Mouse (Mus musculus): ENCODE measurements at regions not wholly inside any gene's neighbourhood (a gene's known extent, or its start where the extent isn't known, plus 50 kb on each side); places are given as distances from the start of the nearest gene placed in this dataset.
A peak's percentile ranks its signal among the peaks of the same experiment; 100 is the strongest.

DNA sequence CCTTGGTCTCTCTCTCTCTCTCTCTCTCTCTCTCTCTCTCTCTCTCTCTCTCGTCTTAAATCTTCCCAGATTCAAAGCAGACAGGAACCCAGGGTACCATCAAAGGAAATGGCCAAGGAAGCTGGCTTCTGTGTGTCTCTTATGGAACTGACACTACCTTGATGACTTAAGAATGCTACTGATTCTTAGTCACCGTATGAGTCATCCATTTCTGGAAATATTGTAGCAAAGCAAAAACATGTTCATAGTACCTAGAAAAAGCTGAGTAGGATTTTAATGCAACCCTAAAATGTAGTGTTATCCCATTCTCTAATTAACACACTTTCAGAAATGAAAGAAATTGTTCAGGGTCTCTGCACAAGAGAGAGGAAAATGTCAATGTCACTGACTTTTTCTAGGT is 396.0 kb upstream of the Ddi1 start:
- Histone ChIP-seq H3K4me1 (ENCODE audit: control insufficient read depth in 1 of 2, insufficient read depth in 2 of 2, low read length in 2 of 2) (no peaks in the 10 kb centered on the region), H3K9me3 (replicated peaks; ENCODE audit: insufficient read depth, low read length) (no peaks in the 10 kb centered on the region), H3K27ac (ENCODE audit: control insufficient read depth, low read depth, low read length) (no peak overlapping the region), H3K36me3 (ENCODE audit: control insufficient read depth in 1 of 2, insufficient read depth in 2 of 2, low read length in 2 of 2) (no peaks in the 10 kb centered on the region), H3K9ac (ENCODE audit: control insufficient read depth, low read depth, low read length, poor library complexity, severe bottlenecking) (no peak overlapping the region), H3K27me3 (ENCODE audit: control insufficient read depth in 1 of 2, insufficient read depth in 2 of 2, low read length in 2 of 2) (no peaks in the 10 kb centered on the region), H3K4me3 (ENCODE audit: control insufficient read depth in 1 of 2, insufficient read depth in 1 of 2, low read depth in 2 of 2, low read length in 2 of 2) (no peak overlapping the region), H3K79me2 (ENCODE audit: control insufficient read depth, insufficient read depth, low read length, poor library complexity) (no peaks in the 10 kb centered on the region)
- no peak for TF ChIP-seq CTCF (IDR thresholded peaks at IDR 0.05 in 2 of 3, conservative IDR thresholded peaks at IDR 0.05 in 1 of 3; ENCODE audit: control insufficient read depth in 1 of 3, insufficient read depth in 1 of 3, low read depth in 2 of 3, low read length in 3 of 3, poor library complexity in 1 of 3, severe bottlenecking in 1 of 3)
- no peak for TF ChIP-seq MYB (IDR thresholded peaks at IDR 0.05; ENCODE audit: low read depth, low read length)
- TF ChIP-seq MAZ (IDR thresholded peaks at IDR 0.05; ENCODE audit: low read depth, low read length): no peak
- no peak for TF ChIP-seq UBTF (IDR thresholded peaks at IDR 0.05; ENCODE audit: borderline replicate concordance, insufficient read depth, low read depth, low read length)
- TF ChIP-seq USF2 (IDR thresholded peaks at IDR 0.05; ENCODE audit: borderline replicate concordance in 1 of 2, insufficient read depth in 1 of 2, low read depth in 1 of 2, low read length in 2 of 2): no peak
- TF ChIP-seq TBP (IDR thresholded peaks at IDR 0.05; ENCODE audit: low read depth, low read length): no peak
- no peak for TF ChIP-seq SMC3 (IDR thresholded peaks at IDR 0.05; ENCODE audit: low read depth, low read length)
- no peak for TF ChIP-seq MEF2A (IDR thresholded peaks at IDR 0.05; ENCODE audit: extremely low read depth, insufficient replicate concordance, low read depth, low read length, poor library complexity, severe bottlenecking)
- no peak for TF ChIP-seq E2F4 (IDR thresholded peaks at IDR 0.05; ENCODE audit: borderline replicate concordance, low read depth, low read length)
- TF ChIP-seq MAX (IDR thresholded peaks at IDR 0.05; ENCODE audit: low read length): no peak
- TF ChIP-seq ELF1 (IDR thresholded peaks at IDR 0.05; ENCODE audit: low read depth, low read length): no peak
- no peak for TF ChIP-seq ZC3H11A (IDR thresholded peaks at IDR 0.05; ENCODE audit: low read depth, low read length)
- no peak for TF ChIP-seq ZKSCAN1 (IDR thresholded peaks at IDR 0.05; ENCODE audit: low read depth, low read length)
- no peak for TF ChIP-seq JUND (IDR thresholded peaks at IDR 0.05; ENCODE audit: low read depth, low read length)
- DNase-seq (ENCODE audit: low read depth, low spot score): no peak

DNA sequence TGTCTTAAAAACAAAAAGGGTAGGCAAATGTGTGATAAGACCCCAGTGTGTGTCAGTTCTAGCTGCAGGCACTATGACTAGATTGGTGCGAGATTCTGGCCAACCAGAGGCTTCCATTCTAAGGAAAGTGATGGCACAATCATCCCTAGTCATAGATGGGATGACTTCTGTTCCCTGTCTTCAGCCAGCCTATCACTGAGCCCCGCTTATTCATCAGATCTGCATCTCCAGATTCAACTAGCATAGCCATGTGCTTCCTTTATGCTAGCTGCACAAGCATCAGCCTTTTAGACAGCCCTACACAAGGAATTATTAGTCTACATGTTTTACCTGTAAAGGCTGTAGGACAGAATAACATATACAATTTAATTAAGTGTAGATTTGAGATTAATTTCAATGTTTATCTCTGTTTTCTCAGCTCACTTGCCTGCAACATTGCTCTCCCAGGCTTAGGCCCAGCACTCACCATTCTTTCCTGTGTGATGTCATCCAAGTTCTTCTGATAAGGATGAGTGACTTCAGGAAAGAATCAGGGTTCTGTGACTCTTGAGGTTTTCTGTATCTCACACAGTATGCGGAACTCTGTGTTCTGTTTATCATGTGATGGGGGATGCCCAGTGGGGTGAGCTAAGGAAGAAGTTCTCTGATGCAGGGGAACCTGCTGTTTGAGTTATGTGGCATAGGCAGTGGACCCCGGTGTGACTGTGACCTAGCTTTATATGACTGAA is 382.8 kb upstream of the Ddi1 start:
- no peaks in the 10 kb centered on the region for H3K79me2 ChIP-seq (ENCODE audit: control insufficient read depth, insufficient read depth, low read length, poor library complexity)
- DNase-seq (ENCODE audit: low read depth, low spot score): peak; percentile 10
- H3K36me3 ChIP-seq (ENCODE audit: control insufficient read depth in 1 of 2, insufficient read depth in 2 of 2, low read length in 2 of 2): no peaks in the 10 kb centered on the region
- H3K4me3 ChIP-seq (ENCODE audit: control insufficient read depth in 1 of 2, insufficient read depth in 1 of 2, low read depth in 2 of 2, low read length in 2 of 2): no peak overlapping the region
- no peak overlapping the region for H3K27ac ChIP-seq (ENCODE audit: control insufficient read depth, low read depth, low read length)
- no peaks in the 10 kb centered on the region for H3K4me1 ChIP-seq (ENCODE audit: control insufficient read depth in 1 of 2, insufficient read depth in 2 of 2, low read length in 2 of 2)
- H3K27me3 ChIP-seq (ENCODE audit: control insufficient read depth in 1 of 2, insufficient read depth in 2 of 2, low read length in 2 of 2): no peaks in the 10 kb centered on the region
- no peaks in the 10 kb centered on the region for H3K9me3 ChIP-seq (replicated peaks; ENCODE audit: insufficient read depth, low read length)
- no peak overlapping the region for H3K9ac ChIP-seq (ENCODE audit: control insufficient read depth, low read depth, low read length, poor library complexity, severe bottlenecking)
- TF ChIP-seq ZC3H11A (IDR thresholded peaks at IDR 0.05; ENCODE audit: low read depth, low read length) (no peak), RAD21 (IDR thresholded peaks at IDR 0.05; ENCODE audit: low read depth, low read length) (no peak), EP300 (IDR thresholded peaks at IDR 0.05; ENCODE audit: low read depth in 1 of 2, low read length in 2 of 2) (0 out of 4 replicates have a peak, but pooled peaks of 1 of the 2 experiments have one; percentile 15), NELFE (IDR thresholded peaks at IDR 0.05; ENCODE audit: low read depth, low read length) (no peak), KAT2A (conservative IDR thresholded peaks at IDR 0.05; ENCODE audit: low read depth, low read length) (no peak), BHLHE40 (IDR thresholded peaks at IDR 0.05; ENCODE audit: borderline replicate concordance, low read depth, low read length) (no peak), HCFC1 (IDR thresholded peaks at IDR 0.05; ENCODE audit: low read depth, low read length) (no peak), CHD2 (IDR thresholded peaks at IDR 0.05; ENCODE audit: low read length) (no peak), ZMIZ1 (IDR thresholded peaks at IDR 0.05; ENCODE audit: low read depth, low read length) (no peak), MXI1 (IDR thresholded peaks at IDR 0.05; ENCODE audit: low read depth, low read length) (no peak), POLR2AphosphoS5 (IDR thresholded peaks at IDR 0.05; ENCODE audit: borderline replicate concordance, low read depth, low read length) (no peak), USF2 (IDR thresholded peaks at IDR 0.05; ENCODE audit: borderline replicate concordance in 1 of 2, insufficient read depth in 1 of 2, low read depth in 1 of 2, low read length in 2 of 2) (no peak), ETS1 (IDR thresholded peaks at IDR 0.05; ENCODE audit: low read depth, low read length) (no peak), GATA1 (IDR thresholded peaks at IDR 0.05; ENCODE audit: low read depth, low read length) (0 out of 2 replicates have a peak, but pooled peaks have one; percentile 8), MYC (IDR thresholded peaks at IDR 0.05; ENCODE audit: low read depth, low read length) (no peak), POLR2AphosphoS2 (IDR thresholded peaks at IDR 0.05; ENCODE audit: low read length) (no peak), MAFK (IDR thresholded peaks at IDR 0.05; ENCODE audit: borderline replicate concordance, low read depth, low read length) (no peak), RCOR1 (IDR thresholded peaks at IDR 0.05; ENCODE audit: low read depth, low read length) (peak; percentile 61; the same call in 1 of the 2 replicates), GABPA (IDR thresholded peaks at IDR 0.05; ENCODE audit: low read depth, low read length) (no peak), JUND (IDR thresholded peaks at IDR 0.05; ENCODE audit: low read depth, low read length) (no peak)
